Mouse (Mus musculus): ENCODE data around the gene Prl8a1.

Gene Prl8a1

DNA sequence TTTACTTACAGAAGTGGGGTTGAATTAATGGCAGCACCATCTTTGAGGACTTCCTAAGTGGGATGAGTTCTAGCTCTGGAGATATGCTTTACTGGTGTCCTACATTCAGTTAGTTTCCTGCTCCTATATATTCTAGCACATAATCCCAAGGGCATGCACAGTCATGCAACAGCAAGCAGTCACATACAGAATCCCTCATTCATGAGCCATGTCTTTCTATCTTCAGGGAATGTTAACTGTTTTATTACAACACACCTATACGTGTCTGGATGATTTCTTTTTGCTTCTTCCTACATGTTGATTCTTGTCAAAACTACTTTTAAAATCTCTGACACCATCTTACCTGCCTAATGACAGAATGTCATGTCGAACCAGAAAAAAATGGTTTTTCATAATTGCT, at the start of gene Prl8a1:
TSS of gene Prl8a1 (minus strand) at position 101 of the 400 bp plus-strand sequence.
- DNase-seq (ENCODE audit: low read depth, low spot score), result no peak

DNA sequence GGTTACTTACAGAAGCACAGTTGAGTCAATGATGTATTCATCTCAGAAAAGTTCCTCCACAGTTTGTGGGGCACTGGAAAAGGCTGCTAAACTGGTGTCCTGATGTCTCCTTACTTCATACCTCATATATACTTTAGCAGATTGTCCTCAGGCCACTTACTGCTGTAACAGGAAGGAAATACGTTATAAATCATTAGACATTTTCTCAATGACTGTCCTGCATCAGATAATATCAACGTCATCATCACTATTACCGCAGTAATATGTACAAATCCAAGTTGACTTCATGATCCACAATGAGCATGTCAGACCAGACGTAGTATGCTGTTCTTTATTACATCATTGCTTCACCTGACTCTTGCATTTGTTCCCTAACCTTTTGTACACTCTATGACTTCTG, 28.5 kb upstream of the Prl8a1 start, which contains the start of gene Prl7b1:
TSS of gene Prl7b1 (minus strand) at position 101 of the 400 bp plus-strand sequence.
- DNase-seq (ENCODE audit: low read depth, low spot score), result no peak

DNA sequence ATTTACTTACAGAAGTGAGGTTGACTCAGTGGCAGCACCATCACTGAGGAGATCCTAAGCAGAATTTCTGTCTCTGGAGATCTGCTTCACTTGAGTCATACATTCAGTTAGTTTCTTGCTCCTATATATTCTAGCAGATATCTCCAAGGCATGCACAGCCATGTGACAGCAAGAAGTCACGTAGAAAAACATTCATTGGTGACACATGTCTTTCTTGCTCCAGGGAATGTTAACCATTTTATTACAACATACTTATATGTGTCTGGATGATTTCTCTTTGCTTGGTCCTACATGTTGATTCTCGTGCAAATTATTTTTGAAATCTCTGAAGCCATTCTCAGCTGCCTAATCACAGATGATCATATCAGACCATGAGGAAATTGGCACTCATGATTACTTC, 17.5 kb downstream of the Prl8a1 start, which contains the start of gene Prl8a9:
TSS of gene Prl8a9 (minus strand) at position 101 of the 400 bp plus-strand sequence.
- DNase-seq (ENCODE audit: low read depth, low spot score), result no peak

DNA sequence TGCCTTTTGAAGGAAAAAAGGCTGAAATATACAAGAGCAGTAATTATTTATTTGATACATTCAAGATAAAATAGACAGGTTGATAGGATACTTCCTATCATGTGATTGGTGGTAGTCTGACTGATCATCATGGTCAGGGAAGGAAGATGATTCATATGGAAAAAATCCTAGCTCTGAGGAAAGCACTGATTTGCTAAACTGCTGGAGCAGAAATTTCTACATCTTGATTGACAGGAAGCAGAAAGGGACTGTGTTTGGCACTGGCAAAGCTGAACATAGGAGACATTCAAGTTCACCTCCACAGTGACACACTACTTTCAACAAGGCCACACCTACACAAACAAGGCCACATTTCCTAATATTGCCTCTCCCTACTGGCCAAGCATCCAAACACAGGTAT, 28.6 kb downstream of the Prl8a1 start:
- DNase-seq (ENCODE audit: low read depth, low spot score), result no peak
